Mouse (Mus musculus) frontal cortex, adult 2 months (tissue): ENCODE data around the gene Cadm4. TPM values are rescaled to one million over a fixed set of nuclear protein-coding genes. Genes with fewer than 3 reads are reported as not detected.
A peak's percentile ranks its signal among the peaks of the same experiment; 100 is the strongest.

Source experiments
- DNase-seq, 2 experiments: peaks; one replicate each; pipeline ENCODE4 v3.0.0; 2022; ENCODE audit warnings: low spot score in 1 of 2; ENCODE audit errors: extremely low spot score in 1 of 2
- polyA plus RNA-seq: library from polyadenylated mRNA; depleted of rRNA; stranded (reverse); fragments of >200 nt; gene quantifications from 2 replicates; pipeline ENCODE4 v1.2.3, GENCODE M21; 2012

Gene Cadm4
- polyA plus RNA-seq, 1 experiment: 225 TPM

- no peak for DNase-seq
Measured at GRCm38 (mm10) chr7:24529580-24529979, 47.8 kb downstream of the Cadm4 start.

- DNase-seq: peak; percentile 98 to 100
Measured at GRCm38 (mm10) chr7:24530062-24530931, 48.5 kb downstream of the Cadm4 start, which contains the start of gene Irgq. Gene Irgq (plus strand): TSS chr7:24530689.

- DNase-seq: peak; percentile 50 to 81
Measured at GRCm38 (mm10) chr7:24531211-24531971, 49.6 kb downstream of the Cadm4 start.

GRCm38 (mm10) chr7:24533031-24533571 lies 51.3 kb downstream of the Cadm4 start:
- DNase-seq: no peak

GRCm38 (mm10) chr7:24533806-24534205 lies 52.0 kb downstream of the Cadm4 start:
- no peak for DNase-seq

- DNase-seq: no peak
Measured at GRCm38 (mm10) chr7:24534301-24534700, 52.5 kb downstream of the Cadm4 start.

GRCm38 (mm10) chr7:24537081-24537480 lies 55.3 kb downstream of the Cadm4 start:
- no peak for DNase-seq

- DNase-seq: no peak
Measured at GRCm38 (mm10) chr7:24537591-24537990, 55.8 kb downstream of the Cadm4 start.

GRCm38 (mm10) chr7:24538154-24538553 lies 56.3 kb downstream of the Cadm4 start:
- DNase-seq: peak in 1 of 2 experiments; percentile 64

- DNase-seq: no peak
Measured at GRCm38 (mm10) chr7:24538701-24539100, 56.9 kb downstream of the Cadm4 start.

GRCm38 (mm10) chr7:24539686-24540085 lies 57.9 kb downstream of the Cadm4 start:
- DNase-seq: no peak

- DNase-seq: no peak
Measured at GRCm38 (mm10) chr7:24544506-24544905, 62.7 kb downstream of the Cadm4 start.

GRCm38 (mm10) chr7:24546068-24546614 lies 64.3 kb downstream of the Cadm4 start, which contains the start of the genes Pinlyp and Xrcc1:
Gene Pinlyp (minus strand): TSS chr7:24546118.
Gene Xrcc1 (plus strand): TSS chr7:24546289.
- no peak for DNase-seq

- peak; percentile 99 for DNase-seq
Measured at GRCm38 (mm10) chr7:24546634-24547389, 65.0 kb downstream of the Cadm4 start.

GRCm38 (mm10) chr7:24547534-24548036 lies 65.8 kb downstream of the Cadm4 start:
- no peak for DNase-seq

GRCm38 (mm10) chr7:24551985-24552759 lies 70.3 kb downstream of the Cadm4 start:
- DNase-seq: no peak
